Mouse (Mus musculus): ENCODE data around the gene Olfr894.
"Not testable (repeated sequence)": the region's sequence is repeated elsewhere in the genome, so short reads cannot be mapped to it uniquely, and the experiment has no call there.

Olfr894 gene

DNA sequence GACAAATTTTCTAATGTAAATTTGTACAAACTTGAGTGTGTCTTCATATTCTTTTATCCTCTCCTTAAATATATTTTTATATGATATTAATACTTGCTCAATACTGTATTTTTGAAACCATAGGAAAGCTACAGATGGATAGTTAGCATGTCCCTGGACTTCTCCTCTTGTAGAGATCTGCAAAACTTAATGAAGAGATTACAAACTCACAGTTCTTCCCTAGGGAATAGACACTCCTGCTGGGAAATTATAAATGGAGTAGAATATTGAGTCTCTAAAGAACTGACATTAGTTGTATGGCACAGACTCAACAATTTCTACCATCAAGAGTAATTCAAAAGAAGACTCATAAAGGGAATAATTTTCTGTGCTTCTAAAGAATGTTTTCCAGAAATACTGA lies at the start of gene Olfr894:
TSS of gene Olfr894 (plus strand) at position 301 of the 400 bp plus-strand sequence.
- no peak for DNase-seq

DNA sequence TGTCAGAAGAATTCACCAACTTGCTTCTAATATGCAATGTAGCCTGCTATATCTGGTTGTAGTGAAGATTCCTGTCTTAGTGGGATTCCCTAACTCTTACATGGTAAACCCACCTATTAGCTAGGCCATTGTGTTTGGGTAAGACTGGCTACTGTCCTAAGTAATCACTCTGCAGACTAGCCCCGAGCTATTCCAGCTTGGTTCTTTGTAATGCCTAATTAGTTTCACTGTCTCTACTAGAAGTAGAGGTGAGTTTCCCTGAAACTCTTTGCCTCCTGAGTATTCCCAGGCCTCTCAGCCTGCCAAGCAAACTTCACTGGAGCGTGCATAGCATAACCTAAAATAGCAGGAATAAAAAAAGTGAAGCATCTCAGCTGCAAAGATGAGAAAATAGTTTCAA lies 49.5 kb upstream of the Olfr894 start:
- DNase-seq = not testable (repeated sequence)

DNA sequence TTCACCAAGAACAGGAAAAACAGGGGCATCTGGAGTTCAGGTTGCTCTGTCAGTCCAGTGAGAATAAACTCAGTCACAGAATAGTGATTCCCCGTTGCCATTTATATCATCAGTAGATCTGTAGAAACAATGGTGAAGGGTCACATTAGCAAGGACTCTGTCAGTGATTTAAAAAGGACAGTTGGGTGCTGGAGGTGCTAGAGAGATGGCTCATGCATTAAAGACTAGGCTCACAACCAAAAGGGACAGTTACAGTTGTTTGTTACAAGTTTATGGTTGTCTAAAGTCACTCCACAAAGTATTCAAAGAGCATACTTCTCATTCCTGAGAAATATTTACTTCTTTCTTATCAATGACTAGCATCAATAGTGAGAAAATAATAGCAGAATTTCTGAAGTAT lies 37.1 kb upstream of the Olfr894 start, which contains the start of gene Olfr891:
TSS of gene Olfr891 (minus strand) at position 101 of the 400 bp plus-strand sequence.
- no peak for DNase-seq

DNA sequence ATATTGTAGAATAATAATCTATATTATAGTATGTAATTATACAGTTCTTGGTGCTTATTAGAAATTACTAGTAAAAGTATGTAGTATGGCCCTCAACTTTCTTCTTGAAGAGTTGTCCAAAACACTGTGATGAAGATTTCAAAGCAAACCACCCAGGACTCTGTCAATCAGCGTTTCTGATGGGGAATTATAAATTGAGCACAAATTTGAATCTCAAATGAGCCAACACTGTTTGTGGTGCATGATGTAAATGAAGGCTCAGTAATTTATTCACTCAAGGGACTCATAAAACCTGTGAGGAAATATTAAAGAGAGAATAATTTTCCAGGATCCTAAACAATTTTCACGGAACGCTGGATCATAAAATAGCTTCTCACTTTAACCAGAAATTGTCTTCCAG lies 9.8 kb upstream of the Olfr894 start, which contains the start of gene Olfr893:
TSS of gene Olfr893 (plus strand) at position 301 of the 400 bp plus-strand sequence.
- no peak for DNase-seq

DNA sequence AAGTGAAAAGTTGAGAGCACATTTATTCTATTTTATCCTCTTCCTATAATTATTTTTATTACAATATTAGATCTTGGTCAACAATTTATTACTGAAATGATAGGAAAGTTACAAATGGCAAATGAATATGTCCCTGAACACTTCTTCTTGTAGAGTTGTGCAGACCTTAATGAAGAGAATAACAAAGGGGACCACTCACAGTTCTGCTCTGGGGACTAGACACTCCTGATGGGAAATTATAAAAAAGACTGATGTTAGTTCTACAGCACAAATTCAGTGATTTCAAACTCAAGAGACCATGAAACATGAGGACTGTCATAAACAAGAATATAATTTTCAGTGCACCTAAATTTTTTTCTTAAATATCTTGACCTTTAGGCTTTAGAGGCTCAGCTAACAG lies 34.6 kb downstream of the Olfr894 start, which contains the start of gene Olfr143:
TSS of gene Olfr143 (plus strand) at position 301 of the 400 bp plus-strand sequence.
- no peak for DNase-seq

DNA sequence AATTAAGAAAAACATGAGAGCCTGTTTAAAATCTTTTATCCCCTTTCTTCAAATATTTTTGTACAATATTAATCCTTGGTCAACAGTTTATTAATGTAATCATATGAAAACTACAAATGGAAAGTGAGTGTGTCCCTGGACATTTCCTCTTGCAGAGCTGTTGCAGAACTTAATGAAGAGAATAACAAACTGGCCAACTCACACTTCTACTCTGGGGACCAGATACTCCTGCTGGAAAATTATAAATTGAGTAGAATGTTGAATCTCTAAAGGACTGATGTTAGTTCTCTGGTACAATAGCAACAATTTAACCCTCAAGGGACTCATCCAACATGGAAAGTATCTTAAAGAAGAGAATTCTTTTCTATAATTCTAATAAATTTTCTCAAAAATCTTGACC lies 49.7 kb downstream of the Olfr894 start, which contains the start of gene Olfr895:
TSS of gene Olfr895 (plus strand) at position 301 of the 400 bp plus-strand sequence.
- DNase-seq = no peak

All from right cerebral cortex, postnatal 25 days (tissue).